Mouse (Mus musculus): ENCODE data around the gene Anxa2. TPM values are rescaled to one million over a fixed set of nuclear protein-coding genes. Genes with fewer than 3 reads are reported as not detected.

Gene Anxa2
- total and polyA plus RNA-seq, 3 experiments: 0.13 to 0.26 TPM; not detected in 1

DNA sequence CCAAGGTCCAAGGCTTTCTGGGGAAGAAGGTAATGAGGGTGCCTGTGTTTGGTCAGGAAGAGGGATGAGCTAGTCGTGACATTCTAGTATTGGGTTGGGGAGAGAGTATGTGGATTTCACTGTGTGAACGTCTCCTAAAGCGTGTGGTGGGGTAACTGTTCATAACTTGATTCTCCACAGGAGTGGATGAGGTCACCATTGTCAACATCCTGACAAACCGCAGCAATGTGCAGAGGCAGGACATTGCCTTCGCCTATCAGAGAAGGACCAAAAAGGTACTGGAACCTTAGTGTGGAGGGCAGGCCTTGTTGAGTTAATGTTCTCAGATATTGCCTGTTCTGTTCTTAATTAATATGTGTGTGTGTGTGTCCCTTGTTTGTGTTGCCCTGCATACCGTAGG is 22.5 kb downstream of the Anxa2 start:
- Histone ChIP-seq H3K27ac (ENCODE audit: insufficient read depth, low read depth) (no peak overlapping the region), H3K4me2 (ENCODE audit: insufficient read depth, low read depth, poor library complexity, severe bottlenecking) (no peak overlapping the region), H3K27me3 (replicated peaks) (no peaks in the 10 kb centered on the region), H3K9ac (ENCODE audit: insufficient read depth, low read depth) (no peak overlapping the region), H3K4me3 (replicated peaks in 1 of 3; ENCODE audit: low read depth in 2 of 3, low read length in 2 of 3, poor library complexity in 1 of 3) (no peak overlapping the region), H3K79me2 (replicated peaks; ENCODE audit: control insufficient read depth, extremely low read depth, insufficient read depth, poor library complexity, severe bottlenecking) (no peaks in the 10 kb centered on the region), H3K36me3 (replicated peaks in 1 of 2; ENCODE audit: control insufficient read depth in 1 of 2, insufficient read depth in 1 of 2, low read length in 1 of 2) (no peaks in the 10 kb centered on the region), H3K4me1 (ENCODE audit: control insufficient read depth in 1 of 2, insufficient read depth in 2 of 2) (peaks cover 0 to 3% of the 10 kb centered on the region in 2 experiments; a peak in 2 of 4 replicates), H3K9me3 (replicated peaks; ENCODE audit: low read length) (no peaks in the 10 kb centered on the region)
- in situ Hi-C loops (cut with MboI; ENCODE audit: low pct_ligation_motif_present, low pct_unique_long_range_greater_than_20kb, low sequenced_read_pairs): loop anchor here (25.0 kb wide), 1 partner anchor 514 kb away; no protein-coding TSS in a partner anchor
- no peak for TF ChIP-seq MEF2A (IDR thresholded peaks at IDR 0.05; ENCODE audit: borderline replicate concordance, low read depth, low read length)
- no peak for DNase-seq (ENCODE audit: extremely low read depth)
- dilution Hi-C loops (cut with MboI; ENCODE audit: extremely low pct_ligation_motif_present, extremely low pct_unique_long_range_greater_than_20kb, low sequenced_read_pairs): no loop called here

- no peaks in the 10 kb centered on the region for H3K4me1 ChIP-seq (ENCODE audit: control insufficient read depth in 1 of 2, insufficient read depth in 2 of 2)
Observed at GRCm38 (mm10) chr9:69477195-69477823, 23.9 kb downstream of the Anxa2 start.

GRCm38 (mm10) chr9:69477824-69478222 is 24.4 kb downstream of the Anxa2 start:
- no peaks in the 10 kb centered on the region for H3K27me3 ChIP-seq (replicated peaks)
- in situ Hi-C loops (cut with MboI; ENCODE audit: low pct_ligation_motif_present, low pct_unique_long_range_greater_than_20kb, low sequenced_read_pairs) (loop anchor here (25.0 kb wide), 1 partner anchor 516 kb away; no protein-coding TSS in a partner anchor), dilution Hi-C loops (cut with MboI; ENCODE audit: extremely low pct_ligation_motif_present, extremely low pct_unique_long_range_greater_than_20kb, low sequenced_read_pairs) (no loop called here)
- no peak for DNase-seq (ENCODE audit: extremely low read depth)
- H3K79me2 ChIP-seq (replicated peaks; ENCODE audit: control insufficient read depth, extremely low read depth, insufficient read depth, poor library complexity, severe bottlenecking): no peaks in the 10 kb centered on the region
- H3K36me3 ChIP-seq (replicated peaks in 1 of 2; ENCODE audit: control insufficient read depth in 1 of 2, insufficient read depth in 1 of 2, low read length in 1 of 2): no peaks in the 10 kb centered on the region
- no peak overlapping the region for H3K9ac ChIP-seq (ENCODE audit: insufficient read depth, low read depth)
- H3K27ac ChIP-seq (ENCODE audit: insufficient read depth, low read depth): no peak overlapping the region
- no peaks in the 10 kb centered on the region for H3K4me1 ChIP-seq (ENCODE audit: control insufficient read depth in 1 of 2, insufficient read depth in 2 of 2)
- H3K4me3 ChIP-seq (replicated peaks in 1 of 3; ENCODE audit: low read depth in 2 of 3, low read length in 2 of 3, poor library complexity in 1 of 3): no peak overlapping the region
- H3K4me2 ChIP-seq (ENCODE audit: insufficient read depth, low read depth, poor library complexity, severe bottlenecking): no peak overlapping the region
- TF ChIP-seq ZC3H11A (IDR thresholded peaks at IDR 0.05; ENCODE audit: low read depth, low read length) (no peak), CTCF (conservative IDR thresholded peaks at IDR 0.05 in 1 of 2, IDR thresholded peaks at IDR 0.05 in 1 of 2; ENCODE audit: low read depth in 2 of 2, low read length in 2 of 2) (no peak), ZMIZ1 (IDR thresholded peaks at IDR 0.05; ENCODE audit: low read depth, low read length) (no peak), USF2 (conservative IDR thresholded peaks at IDR 0.05; ENCODE audit: low read depth, low read length) (no peak), MXI1 (IDR thresholded peaks at IDR 0.05; ENCODE audit: low read depth, low read length) (no peak), MAFK (IDR thresholded peaks at IDR 0.05; ENCODE audit: insufficient replicate concordance, low read length) (no peak), KAT2A (IDR thresholded peaks at IDR 0.05; ENCODE audit: insufficient replicate concordance, low read length) (no peak), ETS1 (conservative IDR thresholded peaks at IDR 0.05; ENCODE audit: low read depth, low read length) (no peak), CHD1 (IDR thresholded peaks at IDR 0.05; ENCODE audit: low read depth, low read length) (no peak), JUN (IDR thresholded peaks at IDR 0.05; ENCODE audit: insufficient read depth, low read depth, low read length) (no peak), USF1 (IDR thresholded peaks at IDR 0.05; ENCODE audit: low read depth, low read length) (no peak), BHLHE40 (IDR thresholded peaks at IDR 0.05; ENCODE audit: low read depth, low read length) (no peak), PAX5 (IDR thresholded peaks at IDR 0.05; ENCODE audit: low read length) (no peak), MEF2A (IDR thresholded peaks at IDR 0.05; ENCODE audit: borderline replicate concordance, low read depth, low read length) (no peak), TCF12 (IDR thresholded peaks at IDR 0.05; ENCODE audit: low read depth, low read length) (no peak)
- no peaks in the 10 kb centered on the region for H3K9me3 ChIP-seq (replicated peaks; ENCODE audit: low read length)

More at GRCm38 (mm10) chr9:69477195-69477823, 23.9 kb downstream of the Anxa2 start:
- Histone ChIP-seq H3K36me3 (replicated peaks in 1 of 2; ENCODE audit: control insufficient read depth in 1 of 2, insufficient read depth in 1 of 2, low read length in 1 of 2) (no peaks in the 10 kb centered on the region), H3K27ac (ENCODE audit: insufficient read depth, low read depth) (no peak overlapping the region), H3K4me2 (ENCODE audit: insufficient read depth, low read depth, poor library complexity, severe bottlenecking) (no peak overlapping the region), H3K9ac (ENCODE audit: insufficient read depth, low read depth) (no peak overlapping the region), H3K27me3 (replicated peaks) (no peaks in the 10 kb centered on the region), H3K4me3 (replicated peaks in 1 of 3; ENCODE audit: low read depth in 2 of 3, low read length in 2 of 3, poor library complexity in 1 of 3) (no peak overlapping the region), H3K79me2 (replicated peaks; ENCODE audit: control insufficient read depth, extremely low read depth, insufficient read depth, poor library complexity, severe bottlenecking) (no peaks in the 10 kb centered on the region), H3K9me3 (replicated peaks; ENCODE audit: low read length) (no peaks in the 10 kb centered on the region)
- in situ Hi-C loops (cut with MboI; ENCODE audit: low pct_ligation_motif_present, low pct_unique_long_range_greater_than_20kb, low sequenced_read_pairs) (loop anchor here (25.0 kb wide), 1 partner anchor 515 kb away; no protein-coding TSS in a partner anchor), dilution Hi-C loops (cut with MboI; ENCODE audit: extremely low pct_ligation_motif_present, extremely low pct_unique_long_range_greater_than_20kb, low sequenced_read_pairs) (no loop called here)
- TF ChIP-seq POLR2A (IDR thresholded peaks at IDR 0.05; ENCODE audit: low read depth, low read length): no peak
- TF ChIP-seq E2F4 (IDR thresholded peaks at IDR 0.05; ENCODE audit: insufficient replicate concordance, low read depth, low read length): no peak
- DNase-seq (ENCODE audit: extremely low read depth): no peak

Measured in CH12.LX (cell line).